Mouse (Mus musculus) liver, adult 2 months (tissue): ENCODE measurements around the gene Nlrp10.
A peak's percentile ranks its signal among the peaks of the same experiment; 100 is the strongest.

Experiments
- CTCF ChIP-seq: fragments of 200-500 bp; IDR thresholded peaks from 2 replicates; pipeline ENCODE4 v1.5.1; 2011; ENCODE audit warnings: low read depth, low read length, control low read depth
- POLR2A ChIP-seq: fragments of 200-500 bp; IDR thresholded peaks from 2 replicates; pipeline ENCODE4 v1.6.1; 2011; ENCODE audit warnings: low read length, control low read depth; ENCODE audit not compliant: insufficient read depth; ENCODE audit errors: extremely low read depth

DNA sequence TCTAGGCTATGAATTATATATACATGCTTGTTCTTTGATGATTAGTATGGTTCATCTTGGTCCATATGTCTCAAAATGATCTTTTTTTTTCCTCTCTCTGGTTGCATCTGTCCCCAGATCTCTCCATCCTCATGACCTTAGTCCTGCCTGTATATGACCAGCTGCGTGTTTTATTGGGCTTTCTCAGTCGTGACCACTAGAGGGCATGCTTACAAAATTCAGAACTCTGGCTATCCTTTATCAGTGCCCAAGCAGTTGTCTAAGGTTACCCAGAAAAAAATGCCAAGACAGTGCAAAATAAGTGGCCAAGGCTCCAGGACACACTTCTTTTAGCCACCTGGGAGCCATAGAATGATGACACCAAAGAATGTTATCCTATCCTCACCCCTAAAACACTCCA, 14.0 kb upstream of the Nlrp10 start:
- TF ChIP-seq CTCF (peak; percentile 48), POLR2A (no peak)
